In the genomic region with DNA sequence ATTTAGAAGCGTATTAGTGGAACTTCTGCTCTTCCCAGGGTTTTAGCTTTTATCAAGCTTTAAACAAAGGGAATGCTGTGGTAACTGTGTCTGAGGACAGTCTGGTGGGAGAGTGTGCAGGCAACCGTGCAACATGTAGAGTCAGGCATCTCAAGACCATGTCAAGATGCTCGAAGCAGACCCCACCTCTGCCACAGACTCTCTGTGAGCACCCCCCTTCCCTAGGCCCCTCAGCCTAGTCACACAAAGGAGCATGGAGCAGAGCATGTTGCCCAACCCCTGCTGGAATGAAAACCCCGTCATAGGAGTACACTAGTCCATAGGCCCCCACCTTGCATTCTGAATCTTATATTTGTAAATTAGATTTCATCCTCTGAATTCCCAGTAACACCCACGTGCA, we compare ENCODE assay signal across 10 mouse cellular contexts. TPM values are rescaled to one million over a fixed set of nuclear protein-coding genes. Genes with fewer than 3 reads are reported as not detected.
DNase-seq lines count a peak whose midpoint lies in the region; ATAC-seq and TF ChIP-seq lines count a peak whose summit lies in the region.
"Had no signal": no experiment of that assay in that cellular context is flagged by ENCODE, and none has a peak within 500 bp of the region (broad histone marks: within the 10 kb centered on the region; RNA-seq: fewer than 3 reads in every experiment).

No protein-coding gene starts in this region.

- peaks cover 3% of the 10 kb centered on the region; the same call in 1 of the 2 replicates for H3K4me1 ChIP-seq in forebrain, embryonic 16.5 days (replicated peaks; ENCODE audit: control insufficient read depth, insufficient read depth, low read length)
- H3K4me1 ChIP-seq in forebrain, embryonic 14.5 days (ENCODE audit: control insufficient read depth, insufficient read depth, low read length): no peaks in the 10 kb centered on the region
- peaks cover 10% of the 10 kb centered on the region; the same call in 1 of the 2 replicates for H3K4me1 ChIP-seq in intestine, embryonic 15.5 days (replicated peaks)
- H3K4me1 ChIP-seq in intestine, embryonic 16.5 days (ENCODE audit: control insufficient read depth, insufficient read depth, low read length): peaks cover 11% of the 10 kb centered on the region
- no peaks in the 10 kb centered on the region for H3K4me1 ChIP-seq in midbrain, postnatal 0 days (ENCODE audit: insufficient read depth, low read length)
- H3K4me1 ChIP-seq in midbrain, embryonic 11.5 days (ENCODE audit: control insufficient read depth, insufficient read depth, low read length): no peaks in the 10 kb centered on the region
- peaks cover 11% of the 10 kb centered on the region for H3K4me1 ChIP-seq in limb, embryonic 15.5 days
- H3K4me1 ChIP-seq: stomach, embryonic 15.5 days had no signal

- no peak overlapping the region for H3K4me3 ChIP-seq in forebrain, embryonic 16.5 days (replicated peaks; ENCODE audit: low read length)
- H3K4me3 ChIP-seq in forebrain, embryonic 14.5 days (ENCODE audit: low read depth, low read length): no peak overlapping the region
- H3K4me3 ChIP-seq in intestine, embryonic 15.5 days (replicated peaks): no peak overlapping the region
- no peak overlapping the region for H3K4me3 ChIP-seq in intestine, embryonic 16.5 days (ENCODE audit: low read length)
- H3K4me3 ChIP-seq in midbrain, postnatal 0 days (ENCODE audit: low read depth, low read length): no peak overlapping the region
- H3K4me3 ChIP-seq in midbrain, embryonic 11.5 days (ENCODE audit: low read depth, low read length): no peak overlapping the region
- H3K4me3 ChIP-seq in limb, embryonic 15.5 days: no peak overlapping the region
- H3K4me3 ChIP-seq: stomach, embryonic 15.5 days had no signal

- no peaks in the 10 kb centered on the region for H3K9me3 ChIP-seq in forebrain, embryonic 16.5 days (ENCODE audit: control insufficient read depth, low read length)
- H3K9me3 ChIP-seq in forebrain, embryonic 14.5 days (replicated peaks; ENCODE audit: control insufficient read depth, low read length): no peaks in the 10 kb centered on the region
- no peaks in the 10 kb centered on the region for H3K9me3 ChIP-seq in intestine, embryonic 15.5 days
- H3K9me3 ChIP-seq in intestine, embryonic 16.5 days (ENCODE audit: control insufficient read depth, low read length): no peaks in the 10 kb centered on the region
- no peaks in the 10 kb centered on the region for H3K9me3 ChIP-seq in midbrain, postnatal 0 days (ENCODE audit: low read length)
- no peaks in the 10 kb centered on the region for H3K9me3 ChIP-seq in midbrain, embryonic 11.5 days (ENCODE audit: control insufficient read depth, low read length)
- H3K9me3 ChIP-seq in limb, embryonic 15.5 days: no peaks in the 10 kb centered on the region
- H3K9me3 ChIP-seq: stomach, embryonic 15.5 days had no signal

- H3K4me2 ChIP-seq in forebrain, embryonic 16.5 days (ENCODE audit: low read length): no peak overlapping the region
- no peak overlapping the region for H3K4me2 ChIP-seq in forebrain, embryonic 14.5 days (ENCODE audit: low read length)
- H3K4me2 ChIP-seq in intestine, embryonic 15.5 days (replicated peaks): no peak overlapping the region
- H3K4me2 ChIP-seq in intestine, embryonic 16.5 days (ENCODE audit: low read depth, low read length): no peak overlapping the region
- H3K4me2 ChIP-seq in midbrain, postnatal 0 days (ENCODE audit: low read depth, low read length, poor library complexity, severe bottlenecking): no peak overlapping the region
- no peak overlapping the region for H3K4me2 ChIP-seq in midbrain, embryonic 11.5 days
- no peak overlapping the region for H3K4me2 ChIP-seq in limb, embryonic 15.5 days
- H3K4me2 ChIP-seq: stomach, embryonic 15.5 days had no signal

- H3K36me3 ChIP-seq in forebrain, embryonic 16.5 days (ENCODE audit: control insufficient read depth, insufficient read depth): no peaks in the 10 kb centered on the region
- no peaks in the 10 kb centered on the region for H3K36me3 ChIP-seq in forebrain, embryonic 14.5 days (ENCODE audit: control insufficient read depth, insufficient read depth, low read length)
- no peaks in the 10 kb centered on the region for H3K36me3 ChIP-seq in intestine, embryonic 15.5 days
- no peaks in the 10 kb centered on the region for H3K36me3 ChIP-seq in intestine, embryonic 16.5 days (ENCODE audit: control insufficient read depth, insufficient read depth, low read length)
- 0 out of 2 replicates have a peak, but pooled peaks cover 2% of the 10 kb centered on the region for H3K36me3 ChIP-seq in midbrain, postnatal 0 days (ENCODE audit: insufficient read depth, low read length)
- H3K36me3 ChIP-seq in midbrain, embryonic 11.5 days (ENCODE audit: control insufficient read depth, insufficient read depth, low read length): no peaks in the 10 kb centered on the region
- no peaks in the 10 kb centered on the region for H3K36me3 ChIP-seq in limb, embryonic 15.5 days
- H3K36me3 ChIP-seq: stomach, embryonic 15.5 days had no signal

- no peak for TF ChIP-seq CTCF in midbrain, postnatal 0 days (IDR thresholded peaks at IDR 0.05)

- ATAC-seq in forebrain, embryonic 16.5 days: no peak
- no peak for ATAC-seq in forebrain, embryonic 14.5 days
- ATAC-seq in intestine, embryonic 15.5 days: no peak
- no peak for ATAC-seq in intestine, embryonic 16.5 days
- ATAC-seq in midbrain, postnatal 0 days (ENCODE audit: low FRiP score): no peak
- no peak for ATAC-seq in midbrain, embryonic 11.5 days (ENCODE audit: low FRiP score)
- no peak for ATAC-seq in limb, embryonic 15.5 days (ENCODE audit: insufficient number of reproducible peaks, low FRiP score, low TSS enrichment, low read depth)

- no peaks in the 10 kb centered on the region for H3K27me3 ChIP-seq in forebrain, embryonic 16.5 days (replicated peaks; ENCODE audit: control insufficient read depth, insufficient read depth, low read length)
- no peaks in the 10 kb centered on the region for H3K27me3 ChIP-seq in forebrain, embryonic 14.5 days (replicated peaks; ENCODE audit: control insufficient read depth, insufficient read depth, low read length)
- H3K27me3 ChIP-seq in intestine, embryonic 15.5 days (replicated peaks): no peaks in the 10 kb centered on the region
- no peaks in the 10 kb centered on the region for H3K27me3 ChIP-seq in intestine, embryonic 16.5 days (replicated peaks; ENCODE audit: control insufficient read depth, insufficient read depth, low read length)
- H3K27me3 ChIP-seq in midbrain, postnatal 0 days (ENCODE audit: insufficient read depth, low read length): no peaks in the 10 kb centered on the region
- no peaks in the 10 kb centered on the region for H3K27me3 ChIP-seq in midbrain, embryonic 11.5 days (ENCODE audit: control insufficient read depth, insufficient read depth, low read length)
- H3K27me3 ChIP-seq in limb, embryonic 15.5 days: no peaks in the 10 kb centered on the region
- H3K27me3 ChIP-seq: stomach, embryonic 15.5 days had no signal

- H3K9ac ChIP-seq in forebrain, embryonic 16.5 days (replicated peaks; ENCODE audit: low read depth, low read length): no peak overlapping the region
- no peak overlapping the region for H3K9ac ChIP-seq in forebrain, embryonic 14.5 days (ENCODE audit: low read length)
- H3K9ac ChIP-seq in intestine, embryonic 15.5 days: no peak overlapping the region
- H3K9ac ChIP-seq in intestine, embryonic 16.5 days (ENCODE audit: low read depth, low read length): no peak overlapping the region
- H3K9ac ChIP-seq in midbrain, postnatal 0 days (replicated peaks; ENCODE audit: low read length, poor library complexity, severe bottlenecking): no peak overlapping the region
- no peak overlapping the region for H3K9ac ChIP-seq in midbrain, embryonic 11.5 days (ENCODE audit: low read length)
- no peak overlapping the region for H3K9ac ChIP-seq in limb, embryonic 15.5 days
- H3K9ac ChIP-seq: stomach, embryonic 15.5 days had no signal

- WGBS in forebrain, embryonic 16.5 days: 74% methylated on average over 5 of the region's 5 CpGs
- 73% methylated on average over 5 of the region's 5 CpGs for WGBS in forebrain, embryonic 14.5 days
- 64% methylated on average over 5 of the region's 5 CpGs for WGBS in intestine, embryonic 15.5 days
- 60% methylated on average over 5 of the region's 5 CpGs for WGBS in intestine, embryonic 16.5 days
- 41% methylated on average over 5 of the region's 5 CpGs for WGBS in midbrain, postnatal 0 days
- 68% methylated on average over 5 of the region's 5 CpGs for WGBS in midbrain, embryonic 11.5 days
- WGBS in limb, embryonic 15.5 days: 53% methylated on average over 5 of the region's 5 CpGs

- peak overlapping the region; percentile 42 for H3K27ac ChIP-seq in forebrain, embryonic 16.5 days (ENCODE audit: low read length)
- H3K27ac ChIP-seq in forebrain, embryonic 14.5 days (ENCODE audit: low read depth, low read length): no peak overlapping the region
- H3K27ac ChIP-seq in intestine, embryonic 15.5 days: 0 out of 2 replicates have a peak overlapping the region, but pooled peaks have one; percentile 2
- no peak overlapping the region for H3K27ac ChIP-seq in intestine, embryonic 16.5 days (ENCODE audit: low read length)
- H3K27ac ChIP-seq in midbrain, postnatal 0 days (ENCODE audit: low read depth, low read length): peak overlapping the region; percentile 2; the same call in 1 of the 2 replicates
- no peak overlapping the region for H3K27ac ChIP-seq in midbrain, embryonic 11.5 days (ENCODE audit: low read depth, low read length)
- peak overlapping the region; percentile 27; the same call in 1 of the 2 replicates for H3K27ac ChIP-seq in limb, embryonic 15.5 days
- H3K27ac ChIP-seq: stomach, embryonic 15.5 days had no signal

- DNase-seq in forebrain, embryonic 14.5 days (ENCODE audit: low spot score): no peak
- no peak for DNase-seq in midbrain, postnatal 0 days (ENCODE audit: low spot score)
- DNase-seq in midbrain, embryonic 11.5 days (ENCODE audit: low spot score, missing footprints): no peak
- no peak for DNase-seq in adrenal gland, postnatal 4 days (ENCODE audit: low spot score in 2 of 2)
- DNase-seq: cerebellum, adult 9-10 months had no signal

RNA-seq across cellular contexts. Expression of a gene that starts 13.8 kb away (rescaled TPM):
- 3.0 and 3.1 TPM in 2 replicates for polyA plus RNA-seq in forebrain, embryonic 16.5 days (2015; fragmentation: Nextera tagmentation; extraction: Ambion mirVana)
- 1.5 and 2.5 TPM in 2 replicates for polyA plus RNA-seq in forebrain, embryonic 14.5 days (2014; fragmentation: Nextera tagmentation; extraction: Ambion mirVana)
- polyA plus RNA-seq in intestine, embryonic 15.5 days (2015; fragmentation: Nextera tagmentation; extraction: Ambion mirVana): 4.6 and 4.7 TPM in 2 replicates
- 3.2 and 4.4 TPM in 2 replicates for polyA plus RNA-seq in intestine, embryonic 16.5 days (2015; fragmentation: Nextera tagmentation; extraction: Ambion mirVana)
- total RNA-seq in midbrain, postnatal 0 days (2014; rRNA removed): 9.8 and 12.5 TPM in 2 replicates
- polyA plus RNA-seq in midbrain, postnatal 0 days (2015; fragmentation: Nextera tagmentation; extraction: Ambion mirVana): 2.6 and 3.3 TPM in 2 replicates
- 2.9 and 3.1 TPM in 2 replicates for polyA plus RNA-seq in midbrain, embryonic 11.5 days (2014; fragmentation: Nextera tagmentation; extraction: Ambion mirVana)
- polyA plus RNA-seq in limb, embryonic 15.5 days (2015; fragmentation: Nextera tagmentation; extraction: Ambion mirVana): 3.8 and 4.5 TPM in 2 replicates
- 10 to 100 TPM; 35.0 to 35.5 TPM for total RNA-seq in adrenal gland, postnatal 4 days (2021)

Comparison
In these comparisons a context has a peak if more than half of its experiments do, and no peak if none do; other contexts are left out.
1. H3K27ac ChIP-seq: peak in forebrain, embryonic 16.5 days (single experiment), intestine, embryonic 15.5 days (single experiment), midbrain, postnatal 0 days (single experiment) and limb, embryonic 15.5 days (single experiment); none in forebrain, embryonic 14.5 days (single experiment), intestine, embryonic 16.5 days (single experiment) and midbrain, embryonic 11.5 days (single experiment).